8 mouse cellular contexts compared by ENCODE assay signal in the genomic region with DNA sequence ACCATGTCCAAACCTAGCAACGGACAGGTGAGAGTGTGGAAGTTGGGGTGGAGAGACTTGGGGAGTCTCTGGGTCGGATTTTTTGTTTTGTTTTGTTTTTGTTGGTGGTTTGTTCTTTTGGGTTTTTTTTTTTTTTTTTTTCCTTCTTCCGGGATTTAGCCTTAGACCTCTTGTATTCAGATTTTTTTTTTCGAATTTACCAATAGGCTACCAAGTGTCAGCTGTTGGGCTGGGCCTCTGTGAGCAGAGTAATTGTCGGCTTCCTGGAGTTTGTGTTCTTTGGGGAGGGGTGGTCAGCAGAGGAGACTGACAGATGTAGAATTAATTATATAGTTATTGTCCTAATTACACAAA. TPM values are rescaled to one million over a fixed set of nuclear protein-coding genes. Genes with fewer than 3 reads are reported as not detected.
DNase-seq lines count a peak whose midpoint lies in the region; ATAC-seq and TF ChIP-seq lines count a peak whose summit lies in the region.

No protein-coding gene starts in this region.

- H3K4me3 ChIP-seq in thymus, adult 2 months (ENCODE audit: control insufficient read depth, insufficient read depth, low read length): peak overlapping the region; percentile 97
- peak overlapping the region; percentile 96 for H3K4me3 ChIP-seq in forebrain, embryonic 13.5 days
- peak overlapping the region; percentile 94 for H3K4me3 ChIP-seq in kidney, embryonic 16.5 days (ENCODE audit: low read length)
- H3K4me3 ChIP-seq in midbrain, embryonic 13.5 days (replicated peaks): peak overlapping the region; percentile 96

- DNase-seq in thymus, adult 2 months: no peak
- DNase-seq in thymus, postnatal 14 days: no peak
- no peak for DNase-seq in gastrocnemius, postnatal 10 days
- no peak for DNase-seq in right cerebral cortex, postnatal 36 days (ENCODE audit: low spot score in 2 of 2)
- DNase-seq in spleen, adult 12 weeks (ENCODE audit: low spot score): no peak

- 3% methylated on average over 5 of the region's 5 CpGs for WGBS in thymus, adult 2 months
- WGBS in forebrain, embryonic 13.5 days: 0% methylated on average over 5 of the region's 5 CpGs
- 0% methylated on average over 5 of the region's 5 CpGs for WGBS in kidney, embryonic 16.5 days
- WGBS in midbrain, embryonic 13.5 days: 0% methylated on average over 5 of the region's 5 CpGs

- H3K27me3 ChIP-seq in thymus, adult 2 months (ENCODE audit: control insufficient read depth, insufficient read depth, low read length): no peaks in the 10 kb centered on the region
- no peaks in the 10 kb centered on the region for H3K27me3 ChIP-seq in forebrain, embryonic 13.5 days
- no peaks in the 10 kb centered on the region for H3K27me3 ChIP-seq in kidney, embryonic 16.5 days (ENCODE audit: insufficient read depth, low read length)
- no peaks in the 10 kb centered on the region for H3K27me3 ChIP-seq in midbrain, embryonic 13.5 days

- H3K4me2 ChIP-seq in forebrain, embryonic 13.5 days: peak overlapping the region; percentile 82
- peak overlapping the region; percentile 87 for H3K4me2 ChIP-seq in kidney, embryonic 16.5 days (replicated peaks; ENCODE audit: low read depth, low read length)
- peak overlapping the region; percentile 99 for H3K4me2 ChIP-seq in midbrain, embryonic 13.5 days (replicated peaks)

- no peak for TF ChIP-seq CTCF in thymus, adult 2 months (IDR thresholded peaks at IDR 0.05; ENCODE audit: borderline replicate concordance, control insufficient read depth, extremely low read depth, insufficient read depth, low read length, poor library complexity)

- peaks cover 18% of the 10 kb centered on the region for H3K36me3 ChIP-seq in thymus, adult 2 months (ENCODE audit: control insufficient read depth, insufficient read depth, low read length)
- peaks cover 50% of the 10 kb centered on the region for H3K36me3 ChIP-seq in forebrain, embryonic 13.5 days (ENCODE audit: poor library complexity, severe bottlenecking)
- peaks cover 36% of the 10 kb centered on the region for H3K36me3 ChIP-seq in kidney, embryonic 16.5 days (ENCODE audit: insufficient read depth, low read length)
- peaks cover 48% of the 10 kb centered on the region for H3K36me3 ChIP-seq in midbrain, embryonic 13.5 days

- no peak for TF ChIP-seq POLR2A in thymus, adult 2 months (IDR thresholded peaks at IDR 0.05; ENCODE audit: control insufficient read depth, extremely low read depth, insufficient read depth, low read length, poor library complexity)

- peak overlapping the region; percentile 99 for H3K9ac ChIP-seq in forebrain, embryonic 13.5 days
- peak overlapping the region; percentile 99 for H3K9ac ChIP-seq in kidney, embryonic 16.5 days (replicated peaks; ENCODE audit: low read length)
- peak overlapping the region; percentile 97 for H3K9ac ChIP-seq in midbrain, embryonic 13.5 days (replicated peaks)

- H3K9me3 ChIP-seq in forebrain, embryonic 13.5 days (replicated peaks): no peaks in the 10 kb centered on the region
- no peaks in the 10 kb centered on the region for H3K9me3 ChIP-seq in kidney, embryonic 16.5 days (ENCODE audit: low read length)
- H3K9me3 ChIP-seq in midbrain, embryonic 13.5 days: no peaks in the 10 kb centered on the region

- H3K4me1 ChIP-seq in thymus, adult 2 months (replicated peaks; ENCODE audit: control insufficient read depth, insufficient read depth, low read length): peaks cover 18% of the 10 kb centered on the region
- H3K4me1 ChIP-seq in forebrain, embryonic 13.5 days: peaks cover 51% of the 10 kb centered on the region
- peaks cover 36% of the 10 kb centered on the region for H3K4me1 ChIP-seq in kidney, embryonic 16.5 days (ENCODE audit: insufficient read depth, low read length)
- H3K4me1 ChIP-seq in midbrain, embryonic 13.5 days (replicated peaks): peaks cover 48% of the 10 kb centered on the region

- peak overlapping the region; percentile 72 for H3K27ac ChIP-seq in thymus, adult 2 months (ENCODE audit: control insufficient read depth, insufficient read depth, low read length)
- H3K27ac ChIP-seq in forebrain, embryonic 13.5 days: peak overlapping the region; percentile 96
- peak overlapping the region; percentile 98 for H3K27ac ChIP-seq in kidney, embryonic 16.5 days (ENCODE audit: low read length)
- H3K27ac ChIP-seq in midbrain, embryonic 13.5 days: peak overlapping the region; percentile 95

- no peak for ATAC-seq in forebrain, embryonic 13.5 days
- no peak for ATAC-seq in kidney, embryonic 16.5 days (ENCODE audit: low FRiP score, low TSS enrichment)
- no peak for ATAC-seq in midbrain, embryonic 13.5 days

RNA-seq across cellular contexts. Expression of gene Ehmt2, which starts 1.6 kb away (rescaled TPM):
- polyA plus RNA-seq in thymus, adult 2 months (2012; rRNA removed): 372 and 380 TPM in 2 replicates
- polyA plus RNA-seq in forebrain, embryonic 13.5 days (2015; fragmentation: Nextera tagmentation; extraction: Ambion mirVana): 97.9 and 107 TPM in 2 replicates
- polyA plus RNA-seq in kidney, embryonic 16.5 days (2015; fragmentation: Nextera tagmentation; extraction: Ambion mirVana): 89.9 and 92.8 TPM in 2 replicates
- 105 and 114 TPM in 2 replicates for polyA plus RNA-seq in midbrain, embryonic 13.5 days (2015; fragmentation: Nextera tagmentation; extraction: Ambion mirVana)
- total RNA-seq in gastrocnemius, postnatal 10 days (2021): 10 to 100 TPM; 40.9 to 53.7 TPM

RNA-seq across cellular contexts. Expression of gene C2, which starts 1.8 kb away (rescaled TPM):
- 12.9 and 18.4 TPM in 2 replicates for polyA plus RNA-seq in thymus, adult 2 months (2012; rRNA removed)
- polyA plus RNA-seq in forebrain, embryonic 13.5 days (2015; fragmentation: Nextera tagmentation; extraction: Ambion mirVana): 0.74 and 1.4 TPM in 2 replicates
- polyA plus RNA-seq in kidney, embryonic 16.5 days (2015; fragmentation: Nextera tagmentation; extraction: Ambion mirVana): 4.6 and 5.7 TPM in 2 replicates
- 1.2 and 2.1 TPM in 2 replicates for polyA plus RNA-seq in midbrain, embryonic 13.5 days (2015; fragmentation: Nextera tagmentation; extraction: Ambion mirVana)
- total RNA-seq in gastrocnemius, postnatal 10 days (2021): 1 to 10 TPM; 4.3 to 5.6 TPM

RNA-seq across cellular contexts. Expression of gene Slc44a4, which starts 14.4 kb away (rescaled TPM):
- polyA plus RNA-seq in thymus, adult 2 months (2012; rRNA removed): 0.33 and 0.59 TPM in 2 replicates
- polyA plus RNA-seq in forebrain, embryonic 13.5 days (2015; fragmentation: Nextera tagmentation; extraction: Ambion mirVana): not detected in 2 replicates
- polyA plus RNA-seq in kidney, embryonic 16.5 days (2015; fragmentation: Nextera tagmentation; extraction: Ambion mirVana): 17.9 and 18.9 TPM in 2 replicates
- polyA plus RNA-seq in midbrain, embryonic 13.5 days (2015; fragmentation: Nextera tagmentation; extraction: Ambion mirVana): 0.09 TPM in 1 of 2 replicates, not detected in the other
- not detected for total RNA-seq in gastrocnemius, postnatal 10 days (2021)

RNA-seq across cellular contexts. Expression of gene Gm20547, which starts 18.0 kb away (rescaled TPM):
- polyA plus RNA-seq in thymus, adult 2 months (2012; rRNA removed): 0.03 TPM in 1 of 2 replicates, not detected in the other
- polyA plus RNA-seq in forebrain, embryonic 13.5 days (2015; fragmentation: Nextera tagmentation; extraction: Ambion mirVana): not detected in 2 replicates
- polyA plus RNA-seq in kidney, embryonic 16.5 days (2015; fragmentation: Nextera tagmentation; extraction: Ambion mirVana): not detected in 2 replicates
- polyA plus RNA-seq in midbrain, embryonic 13.5 days (2015; fragmentation: Nextera tagmentation; extraction: Ambion mirVana): 0.08 TPM in 1 of 2 replicates, not detected in the other
- not detected for total RNA-seq in gastrocnemius, postnatal 10 days (2021)

RNA-seq across cellular contexts. Expression of gene Zbtb12, which starts 20.6 kb away (rescaled TPM):
- 15.0 and 16.3 TPM in 2 replicates for polyA plus RNA-seq in thymus, adult 2 months (2012; rRNA removed)
- polyA plus RNA-seq in forebrain, embryonic 13.5 days (2015; fragmentation: Nextera tagmentation; extraction: Ambion mirVana): 7.8 and 9.7 TPM in 2 replicates
- 3.5 and 4.3 TPM in 2 replicates for polyA plus RNA-seq in kidney, embryonic 16.5 days (2015; fragmentation: Nextera tagmentation; extraction: Ambion mirVana)
- 13.2 and 16.3 TPM in 2 replicates for polyA plus RNA-seq in midbrain, embryonic 13.5 days (2015; fragmentation: Nextera tagmentation; extraction: Ambion mirVana)
- 1 to 10 TPM; 4.6 to 7.3 TPM for total RNA-seq in gastrocnemius, postnatal 10 days (2021)

Comparison
In these comparisons a context has a peak if more than half of its experiments do, and no peak if none do; other contexts are left out.
1. RNA of gene Slc44a4, which starts 14.4 kb away (polyA plus RNA-seq): 17.9 to 18.9 TPM in kidney, embryonic 16.5 days; 0.33 to 0.59 TPM in thymus, adult 2 months, 0.09 TPM in midbrain, embryonic 13.5 days and not detected in forebrain, embryonic 13.5 days; every median in the first group is over 10 times any median in the second.
2. Peak in every context shown above with its lines, with median percentiles within 50 percentile points of each other: H3K27ac ChIP-seq, H3K4me3 ChIP-seq, H3K4me2 ChIP-seq and H3K9ac ChIP-seq.